ENCODE assay signal across 14 mouse cellular contexts in the genomic region with DNA sequence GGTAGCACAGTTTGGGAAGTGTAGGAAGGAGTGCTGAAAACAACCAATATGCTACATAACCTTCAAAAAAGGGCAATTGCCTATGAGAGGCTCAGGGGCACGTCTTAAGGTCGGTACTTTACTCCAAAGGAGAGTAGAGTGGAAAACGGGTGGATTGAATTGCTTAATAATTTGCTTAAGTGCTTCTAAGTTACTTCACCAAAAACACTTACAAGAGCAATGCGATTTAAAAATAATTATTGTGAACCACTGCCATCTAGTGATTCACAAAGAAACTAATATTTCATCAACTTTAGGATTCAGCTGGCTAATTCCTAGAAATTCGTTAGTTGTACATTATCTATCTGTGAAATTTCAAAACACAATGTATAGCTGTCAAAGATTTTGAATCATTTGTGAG. TPM values are rescaled to one million over a fixed set of nuclear protein-coding genes. Genes with fewer than 3 reads are reported as not detected.
DNase-seq lines count a peak whose midpoint lies in the region; ATAC-seq lines count a peak whose summit lies in the region.
"Had no signal": no experiment of that assay in that cellular context is flagged by ENCODE, and none has a peak within 500 bp of the region (broad histone marks: within the 10 kb centered on the region; RNA-seq: fewer than 3 reads in every experiment).

No protein-coding gene starts in this region.

- no peak for ATAC-seq in hindbrain, embryonic 14.5 days (ENCODE audit: low FRiP score)
- no peak for ATAC-seq in hindbrain, embryonic 12.5 days (ENCODE audit: low FRiP score)
- no peak for ATAC-seq in monocyte, adult 5-6 weeks (replicated peaks; ENCODE audit: insufficient number of reproducible peaks, low FRiP score, low TSS enrichment, poor library complexity, severe bottlenecking)

- DNase-seq in hindbrain, embryonic 14.5 days (ENCODE audit: low spot score), result peak; percentile 65
- DNase-seq in lung, postnatal 10 days, result peak; percentile 2
- no peak for DNase-seq in lung, postnatal 4 days
- DNase-seq in R1 (ENCODE audit: low read depth, low spot score), result peak; percentile 8
- peak; percentile 42 for DNase-seq in splenic B cell, adult 2 months (ENCODE audit: low read depth, low spot score)
- DNase-seq in cerebellum, adult 9-10 months, result no peak
- DNase-seq: gastrocnemius, postnatal 14 days; heart, postnatal 10 days; kidney, adult 11 months had no signal

- no peak overlapping the region for H3K27ac ChIP-seq in hindbrain, embryonic 14.5 days
- no peak overlapping the region for H3K27ac ChIP-seq in hindbrain, embryonic 12.5 days
- H3K27ac ChIP-seq: limb, embryonic 12.5 days; macrophage had no signal

- no peaks in the 10 kb centered on the region for H3K9me3 ChIP-seq in hindbrain, embryonic 14.5 days (ENCODE audit: control insufficient read depth, low read length)
- no peaks in the 10 kb centered on the region for H3K9me3 ChIP-seq in hindbrain, embryonic 12.5 days (replicated peaks)
- H3K9me3 ChIP-seq: G1E; limb, embryonic 12.5 days had no signal

- no peak overlapping the region for H3K4me3 ChIP-seq in hindbrain, embryonic 14.5 days (replicated peaks; ENCODE audit: low read length)
- H3K4me3 ChIP-seq in hindbrain, embryonic 12.5 days, result no peak overlapping the region
- H3K4me3 ChIP-seq: limb, embryonic 12.5 days had no signal

- WGBS in hindbrain, embryonic 14.5 days, result 69% methylated on average over 5 of the region's 5 CpGs
- WGBS in hindbrain, embryonic 12.5 days, result 69% methylated on average over 5 of the region's 5 CpGs

- H3K9ac ChIP-seq in hindbrain, embryonic 14.5 days, result no peak overlapping the region
- H3K9ac ChIP-seq in hindbrain, embryonic 12.5 days, result no peak overlapping the region
- H3K9ac ChIP-seq: limb, embryonic 12.5 days had no signal

- no peak overlapping the region for H3K4me2 ChIP-seq in hindbrain, embryonic 14.5 days (replicated peaks)
- no peak overlapping the region for H3K4me2 ChIP-seq in hindbrain, embryonic 12.5 days (replicated peaks)
- H3K4me2 ChIP-seq: limb, embryonic 12.5 days had no signal

- no peaks in the 10 kb centered on the region for H3K36me3 ChIP-seq in hindbrain, embryonic 14.5 days (replicated peaks; ENCODE audit: control insufficient read depth, insufficient read depth)
- no peaks in the 10 kb centered on the region for H3K36me3 ChIP-seq in hindbrain, embryonic 12.5 days
- no peaks in the 10 kb centered on the region for H3K36me3 ChIP-seq in splenic B cell, adult 2 months (ENCODE audit: control insufficient read depth, insufficient read depth, low read length, poor library complexity, severe bottlenecking)
- H3K36me3 ChIP-seq: G1E; limb, embryonic 12.5 days had no signal

- no peaks in the 10 kb centered on the region for H3K27me3 ChIP-seq in hindbrain, embryonic 14.5 days (ENCODE audit: control insufficient read depth, insufficient read depth, low read length)
- no peaks in the 10 kb centered on the region for H3K27me3 ChIP-seq in hindbrain, embryonic 12.5 days
- H3K27me3 ChIP-seq in splenic B cell, adult 2 months (ENCODE audit: control insufficient read depth, insufficient read depth, low read length, poor library complexity, severe bottlenecking), result no peaks in the 10 kb centered on the region
- H3K27me3 ChIP-seq: limb, embryonic 12.5 days had no signal

- H3K4me1 ChIP-seq in hindbrain, embryonic 14.5 days (replicated peaks; ENCODE audit: control insufficient read depth, insufficient read depth, low read length), result no peaks in the 10 kb centered on the region
- H3K4me1 ChIP-seq in hindbrain, embryonic 12.5 days, result no peaks in the 10 kb centered on the region
- H3K4me1 ChIP-seq: limb, embryonic 12.5 days had no signal

RNA-seq across cellular contexts. Expression of gene Arl4a, which starts 35.8 kb away (rescaled TPM):
- 143 and 150 TPM in 2 replicates for polyA plus RNA-seq in hindbrain, embryonic 14.5 days (2014; fragmentation: Nextera tagmentation; extraction: Ambion mirVana)
- 90.7 and 105 TPM in 2 replicates for polyA plus RNA-seq in hindbrain, embryonic 12.5 days (2016; fragmentation: Nextera tagmentation; extraction: Ambion mirVana)
- 19.2 to 34.1 TPM (median 30.3 TPM) in 3 replicates for total RNA-seq in monocyte, adult 5-6 weeks (2017)

Comparison
In these comparisons a context has a peak if more than half of its experiments do, and no peak if none do; other contexts are left out.
1. DNase-seq: peak in hindbrain, embryonic 14.5 days (single experiment), lung, postnatal 10 days (single experiment), R1 (single experiment) and splenic B cell, adult 2 months (single experiment); none in lung, postnatal 4 days (0 of 2) and cerebellum, adult 9-10 months (single experiment).